Mouse (Mus musculus) myocyte (in vitro differentiated cells): Measurements from ENCODE around the gene Pnmt. TPM values are rescaled to one million over a fixed set of nuclear protein-coding genes. Genes with fewer than 3 reads are reported as not detected.

ENCODE experiments used
- H3K27me3 ChIP-seq: one replicate; pipeline ENCODE4 v1.6.1; 2011; ENCODE audit not compliant: control insufficient read depth, insufficient read depth, insufficient read length
- H3K36me3 ChIP-seq: one replicate; pipeline ENCODE4 v1.6.1; 2011; ENCODE audit not compliant: control insufficient read depth, insufficient read depth
- H3K4me2 ChIP-seq: one replicate; pipeline ENCODE4 v1.6.1; 2011; ENCODE audit warnings: low read depth, control low read depth
- H3K4me3 ChIP-seq: one replicate; pipeline ENCODE4 v1.5.1; 2011; ENCODE audit warnings: mild to moderate bottlenecking, control low read depth, moderate library complexity
- H3K79me2 ChIP-seq: one replicate; pipeline ENCODE4 v1.6.1; 2011; ENCODE audit not compliant: control insufficient read depth, insufficient read depth
- H3ac ChIP-seq: one replicate; pipeline ENCODE4 v1.6.1; 2011; ENCODE audit not compliant: control insufficient read depth, insufficient read length
- CEBPB ChIP-seq: IDR thresholded peaks from 2 replicates; pipeline ENCODE4 v1.6.1; 2011; ENCODE audit warnings: mild to moderate bottlenecking, moderate library complexity; ENCODE audit not compliant: poor library complexity, insufficient read depth, severe bottlenecking
- E2F4 ChIP-seq: IDR thresholded peaks from one replicate; pipeline ENCODE4 v1.6.1; 2011; ENCODE audit warnings: mild to moderate bottlenecking, control low read depth, moderate library complexity; ENCODE audit not compliant: insufficient read depth
- MAX ChIP-seq: IDR thresholded peaks from one replicate; pipeline ENCODE4 v1.6.1; 2011; ENCODE audit warnings: low read depth, mild to moderate bottlenecking, control low read depth
- MYOD1 ChIP-seq, 3 experiments: IDR thresholded peaks; one replicate each; pipeline ENCODE4 v1.6.1; 2011; ENCODE audit warnings: control low read depth in 2 of 3, low read depth in 2 of 3, mild to moderate bottlenecking in 2 of 3, moderate library complexity in 1 of 3; ENCODE audit not compliant: insufficient read length in 2 of 3, control insufficient read depth in 1 of 3
- MYOG ChIP-seq, 3 experiments: IDR thresholded peaks; one replicate each; pipeline ENCODE4 v1.6.1; 2011; ENCODE audit warnings: control low read depth in 2 of 3, low read depth in 2 of 3, mild to moderate bottlenecking in 2 of 3; ENCODE audit not compliant: insufficient read length in 2 of 3, control insufficient read depth in 1 of 3, insufficient read depth in 1 of 3
- POLR2A ChIP-seq: IDR thresholded peaks from one replicate; pipeline ENCODE4 v1.6.1; 2011; ENCODE audit warnings: low read depth, mild to moderate bottlenecking, control low read depth, moderate library complexity; ENCODE audit not compliant: insufficient read length
- POLR2AphosphoS2 ChIP-seq: IDR thresholded peaks from one replicate; pipeline ENCODE4 v1.6.1; 2011; ENCODE audit warnings: low read depth, control low read depth; ENCODE audit not compliant: insufficient read length
- REST ChIP-seq: IDR thresholded peaks from one replicate; pipeline ENCODE4 v1.6.1; 2011; ENCODE audit warnings: mild to moderate bottlenecking, control low read depth, moderate library complexity; ENCODE audit not compliant: insufficient read depth, insufficient read length
- SRF ChIP-seq: IDR thresholded peaks from one replicate; pipeline ENCODE4 v1.6.1; 2011; ENCODE audit warnings: low read depth; ENCODE audit not compliant: control insufficient read depth, insufficient read length
- TCF12 ChIP-seq: IDR thresholded peaks from one replicate; pipeline ENCODE4 v1.6.1; 2011; ENCODE audit warnings: mild to moderate bottlenecking, control low read depth; ENCODE audit not compliant: poor library complexity, insufficient read depth, severe bottlenecking
- TCF3 ChIP-seq: IDR thresholded peaks from one replicate; pipeline ENCODE4 v1.6.1; 2011; ENCODE audit warnings: low read depth, control low read depth; ENCODE audit not compliant: insufficient read length
- USF1 ChIP-seq: IDR thresholded peaks from one replicate; pipeline ENCODE4 v1.6.1; 2011; ENCODE audit warnings: low read depth, mild to moderate bottlenecking, control low read depth, moderate library complexity
- polyA plus RNA-seq: library from polyadenylated mRNA; unstranded; fragments of >200 nt; fragmentation: generic; extraction: Trizol; gene quantifications from one replicate; pipeline ENCODE4 v1.2.1, GENCODE M21; 2012; ENCODE audit warnings: missing spikeins

Pnmt gene
- polyA plus RNA-seq, 1 experiment: 2.2 TPM

DNA sequence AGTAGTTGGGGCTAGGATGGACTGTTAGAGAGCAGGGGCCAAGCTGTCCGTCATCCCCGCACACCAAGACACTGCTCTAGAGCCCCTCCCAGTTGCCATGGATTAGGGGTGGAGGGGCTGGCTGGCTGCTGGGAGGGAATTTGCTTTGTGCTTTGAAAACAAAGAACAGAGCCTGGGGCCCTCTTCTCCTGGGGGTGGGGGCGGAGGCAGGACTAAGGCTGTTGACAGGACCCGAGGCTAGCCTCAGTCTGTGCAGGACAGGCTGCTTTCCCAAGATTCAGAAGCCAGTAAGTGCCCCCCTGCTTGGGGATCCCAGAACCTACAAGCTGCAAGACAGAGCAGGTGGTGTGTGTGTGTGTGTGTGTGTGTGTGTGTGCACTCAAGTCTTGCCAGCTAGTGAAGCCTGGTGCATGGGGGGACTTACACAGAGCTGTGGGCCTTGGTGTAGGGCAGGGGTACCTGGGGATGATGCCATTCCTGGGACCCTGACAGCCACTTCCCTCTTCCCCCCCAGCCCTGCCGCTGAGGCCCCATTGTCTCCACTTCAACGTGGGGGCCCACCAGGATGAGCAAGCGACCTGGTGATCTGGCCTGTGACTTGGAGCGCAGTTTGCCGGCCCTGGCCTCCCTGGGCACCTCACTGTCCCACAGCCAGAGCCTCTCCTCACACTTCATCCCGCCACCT lies 14.6 kb upstream of the Pnmt start:
- no peak overlapping the region for H3ac ChIP-seq
- H3K27me3 ChIP-seq: no peaks in the 10 kb centered on the region
- TF ChIP-seq TCF3 (no peak), CEBPB (no peak), SRF (no peak), MYOD1 (IDR thresholded peaks at IDR 0.05; ENCODE audit: control insufficient read depth in 1 of 3, insufficient read length in 2 of 3, low read depth in 2 of 3) (no peak), MYOG (IDR thresholded peaks at IDR 0.05; ENCODE audit: control insufficient read depth in 1 of 3, insufficient read depth in 1 of 3, insufficient read length in 2 of 3, low read depth in 2 of 3) (no peak), REST (no peak), E2F4 (no peak), POLR2AphosphoS2 (no peak), MAX (no peak), POLR2A (no peak), TCF12 (no peak), USF1 (no peak)
- no peaks in the 10 kb centered on the region for H3K79me2 ChIP-seq
- peaks cover 17% of the 10 kb centered on the region for H3K36me3 ChIP-seq
- no peak overlapping the region for H3K4me2 ChIP-seq
- H3K4me3 ChIP-seq: no peak overlapping the region

DNA sequence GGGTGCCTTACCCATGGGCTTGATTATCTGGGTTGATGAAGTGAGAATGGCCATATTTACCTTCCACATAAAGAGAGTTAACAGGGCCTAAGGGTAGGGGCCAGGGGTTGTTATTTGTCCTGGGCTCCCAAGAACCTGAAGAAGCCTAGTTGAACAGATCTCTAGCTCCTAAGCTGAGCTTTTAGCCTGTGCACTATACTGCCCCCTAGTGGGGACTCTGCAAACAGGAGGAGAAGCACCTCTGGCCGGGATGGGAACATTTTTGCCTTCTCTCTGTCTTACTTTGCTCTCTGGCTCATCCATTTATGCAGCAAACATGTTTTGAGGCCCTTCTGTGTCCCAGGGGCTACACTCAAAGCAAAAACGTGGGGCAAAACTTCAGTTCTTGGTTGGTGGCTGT lies 13.8 kb upstream of the Pnmt start:
- H3ac ChIP-seq: no peak overlapping the region
- H3K79me2 ChIP-seq: no peaks in the 10 kb centered on the region
- no peak overlapping the region for H3K4me2 ChIP-seq
- H3K27me3 ChIP-seq: no peaks in the 10 kb centered on the region
- TF ChIP-seq E2F4: no peak
- TF ChIP-seq MYOG (IDR thresholded peaks at IDR 0.05; ENCODE audit: control insufficient read depth in 1 of 3, insufficient read depth in 1 of 3, insufficient read length in 2 of 3, low read depth in 2 of 3): no peak
- no peak for TF ChIP-seq USF1
- TF ChIP-seq SRF: no peak
- TF ChIP-seq MYOD1 (IDR thresholded peaks at IDR 0.05; ENCODE audit: control insufficient read depth in 1 of 3, insufficient read length in 2 of 3, low read depth in 2 of 3): no peak
- TF ChIP-seq CEBPB: no peak
- TF ChIP-seq POLR2A: no peak
- no peak for TF ChIP-seq TCF12
- no peak for TF ChIP-seq POLR2AphosphoS2
- no peak for TF ChIP-seq MAX
- TF ChIP-seq REST: no peak
- no peak for TF ChIP-seq TCF3
- H3K36me3 ChIP-seq: peaks cover 22% of the 10 kb centered on the region
- no peak overlapping the region for H3K4me3 ChIP-seq

DNA sequence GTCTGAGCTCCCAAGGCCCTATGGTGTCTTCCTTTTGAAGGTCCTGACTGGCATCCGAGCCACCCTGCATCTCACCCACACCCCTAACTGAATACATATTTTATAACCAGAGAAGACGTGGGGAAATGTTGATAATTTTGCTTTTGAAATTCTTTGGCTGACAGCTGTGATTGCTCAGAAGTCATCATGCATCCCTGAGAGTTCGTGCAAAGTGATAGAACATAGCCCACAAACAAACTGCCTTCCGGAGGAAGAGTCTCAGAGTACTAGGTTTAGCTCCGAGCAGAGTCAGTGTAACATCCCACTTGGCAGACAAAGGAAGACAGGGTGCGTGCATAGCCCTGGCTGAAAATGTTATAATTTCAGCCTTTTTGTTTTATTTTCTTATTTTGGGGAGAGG lies 13.0 kb upstream of the Pnmt start:
- Histone ChIP-seq H3ac (no peak overlapping the region), H3K4me2 (no peak overlapping the region), H3K36me3 (peaks cover 25% of the 10 kb centered on the region), H3K27me3 (no peaks in the 10 kb centered on the region), H3K4me3 (no peak overlapping the region), H3K79me2 (no peaks in the 10 kb centered on the region)
- TF ChIP-seq REST (no peak), CEBPB (no peak), POLR2AphosphoS2 (no peak), E2F4 (no peak), SRF (no peak), USF1 (no peak), POLR2A (no peak), TCF3 (no peak), TCF12 (no peak), MAX (no peak), MYOG (IDR thresholded peaks at IDR 0.05; ENCODE audit: control insufficient read depth in 1 of 3, insufficient read depth in 1 of 3, insufficient read length in 2 of 3, low read depth in 2 of 3) (no peak), MYOD1 (IDR thresholded peaks at IDR 0.05; ENCODE audit: control insufficient read depth in 1 of 3, insufficient read length in 2 of 3, low read depth in 2 of 3) (no peak)

- Histone ChIP-seq H3K79me2 (no peaks in the 10 kb centered on the region), H3K27me3 (no peaks in the 10 kb centered on the region), H3K36me3 (peaks cover 28% of the 10 kb centered on the region), H3K4me2 (no peak overlapping the region), H3K4me3 (no peak overlapping the region), H3ac (no peak overlapping the region)
- no peak for TF ChIP-seq MYOD1 (IDR thresholded peaks at IDR 0.05; ENCODE audit: control insufficient read depth in 1 of 3, insufficient read length in 2 of 3, low read depth in 2 of 3)
- TF ChIP-seq USF1: no peak
- no peak for TF ChIP-seq CEBPB
- TF ChIP-seq MYOG (IDR thresholded peaks at IDR 0.05; ENCODE audit: control insufficient read depth in 1 of 3, insufficient read depth in 1 of 3, insufficient read length in 2 of 3, low read depth in 2 of 3): no peak
- TF ChIP-seq TCF12: no peak
- no peak for TF ChIP-seq SRF
- TF ChIP-seq POLR2A: no peak
- no peak for TF ChIP-seq POLR2AphosphoS2
Measured at GRCm38 (mm10) chr11:98374266-98374665, 12.0 kb upstream of the Pnmt start.
